Comparison of ENCODE assay signal across 8 mouse cellular contexts in genomic region chr6:99205587-99206436, GRCm38 (mm10).
DNase-seq lines count a peak whose midpoint lies in the region; ATAC-seq and TF ChIP-seq lines count a peak whose summit lies in the region.

No protein-coding gene starts in this region.

- ATAC-seq in lung, embryonic 15.5 days (ENCODE audit: borderline replicate concordance, extremely low read depth, low FRiP score, low TSS enrichment): no peak
- ATAC-seq in lung, postnatal 0 days: no peak
- no peak for ATAC-seq in embryonic facial prominence, embryonic 15.5 days (ENCODE audit: insufficient number of reproducible peaks, low FRiP score, low TSS enrichment, low read depth)
- no peak for ATAC-seq in liver, embryonic 12.5 days
- 0 out of 2 replicates have a peak, but pooled peaks have one; percentile 43 for ATAC-seq in stomach, embryonic 14.5 days (ENCODE audit: insufficient number of reproducible peaks, insufficient read depth, low FRiP score, low read depth)
- no peak for ATAC-seq in monocyte, adult 5-6 weeks (replicated peaks; ENCODE audit: insufficient number of reproducible peaks, low FRiP score, low TSS enrichment, poor library complexity, severe bottlenecking)

- peak overlapping the region; percentile 3; the same call in 1 of the 2 replicates for H3K27ac ChIP-seq in lung, embryonic 15.5 days
- no peak overlapping the region for H3K27ac ChIP-seq in lung, postnatal 0 days (ENCODE audit: low read length)
- 0 out of 2 replicates have a peak overlapping the region, but pooled peaks have one; percentile 2 for H3K27ac ChIP-seq in embryonic facial prominence, embryonic 15.5 days (replicated peaks)
- peak overlapping the region; percentile 38; the same call in 1 of the 2 replicates for H3K27ac ChIP-seq in liver, embryonic 12.5 days
- peak overlapping the region; percentile 77 for H3K27ac ChIP-seq in stomach, embryonic 14.5 days (ENCODE audit: low read length)

- H3K4me2 ChIP-seq in lung, embryonic 15.5 days: no peak overlapping the region
- no peak overlapping the region for H3K4me2 ChIP-seq in lung, postnatal 0 days (replicated peaks; ENCODE audit: low read depth, low read length)
- no peak overlapping the region for H3K4me2 ChIP-seq in embryonic facial prominence, embryonic 15.5 days (replicated peaks)
- peak overlapping the region; percentile 35; the same call in 1 of the 2 replicates for H3K4me2 ChIP-seq in liver, embryonic 12.5 days
- H3K4me2 ChIP-seq in stomach, embryonic 14.5 days (replicated peaks; ENCODE audit: low read depth, low read length): peak overlapping the region; percentile 25

- TF ChIP-seq CTCF in lung, postnatal 0 days (IDR thresholded peaks at IDR 0.05): no peak

- no peaks in the 10 kb centered on the region for H3K27me3 ChIP-seq in lung, embryonic 15.5 days
- H3K27me3 ChIP-seq in lung, postnatal 0 days (replicated peaks; ENCODE audit: insufficient read depth, low read length): no peaks in the 10 kb centered on the region
- peaks cover 2% of the 10 kb centered on the region; the same call in 1 of the 2 replicates for H3K27me3 ChIP-seq in embryonic facial prominence, embryonic 15.5 days
- H3K27me3 ChIP-seq in liver, embryonic 12.5 days (replicated peaks): 0 out of 2 replicates have a peak, but pooled peaks cover 5% of the 10 kb centered on the region
- no peaks in the 10 kb centered on the region for H3K27me3 ChIP-seq in stomach, embryonic 14.5 days (ENCODE audit: control insufficient read depth, insufficient read depth, low read length)

- 25% methylated on average over 13 of the region's 13 CpGs for WGBS in lung, embryonic 15.5 days
- WGBS in lung, postnatal 0 days: 37% methylated on average over 13 of the region's 13 CpGs
- WGBS in embryonic facial prominence, embryonic 15.5 days: 26% methylated on average over 13 of the region's 13 CpGs
- 13% methylated on average over 13 of the region's 13 CpGs for WGBS in liver, embryonic 12.5 days (ENCODE audit: insufficient replicate concordance)
- 24% methylated on average over 13 of the region's 13 CpGs for WGBS in stomach, embryonic 14.5 days

- H3K9ac ChIP-seq in lung, embryonic 15.5 days: no peak overlapping the region
- H3K9ac ChIP-seq in lung, postnatal 0 days (replicated peaks; ENCODE audit: low read depth): no peak overlapping the region
- H3K9ac ChIP-seq in embryonic facial prominence, embryonic 15.5 days: no peak overlapping the region
- no peak overlapping the region for H3K9ac ChIP-seq in liver, embryonic 12.5 days
- H3K9ac ChIP-seq in stomach, embryonic 14.5 days (replicated peaks; ENCODE audit: low read depth, low read length): no peak overlapping the region

- H3K4me3 ChIP-seq in lung, embryonic 15.5 days: no peak overlapping the region
- no peak overlapping the region for H3K4me3 ChIP-seq in lung, postnatal 0 days (ENCODE audit: low read depth, low read length)
- H3K4me3 ChIP-seq in embryonic facial prominence, embryonic 15.5 days (replicated peaks): no peak overlapping the region
- H3K4me3 ChIP-seq in liver, embryonic 12.5 days: no peak overlapping the region
- H3K4me3 ChIP-seq in stomach, embryonic 14.5 days (ENCODE audit: low read depth, low read length): no peak overlapping the region

- H3K9me3 ChIP-seq in lung, embryonic 15.5 days: no peaks in the 10 kb centered on the region
- H3K9me3 ChIP-seq in lung, postnatal 0 days (ENCODE audit: low read length): no peaks in the 10 kb centered on the region
- no peaks in the 10 kb centered on the region for H3K9me3 ChIP-seq in embryonic facial prominence, embryonic 15.5 days (replicated peaks)
- no peaks in the 10 kb centered on the region for H3K9me3 ChIP-seq in liver, embryonic 12.5 days (replicated peaks)
- no peaks in the 10 kb centered on the region for H3K9me3 ChIP-seq in stomach, embryonic 14.5 days (ENCODE audit: control insufficient read depth, low read depth, low read length)

- H3K4me1 ChIP-seq in lung, embryonic 15.5 days: peaks cover 45% of the 10 kb centered on the region
- H3K4me1 ChIP-seq in lung, postnatal 0 days (ENCODE audit: insufficient read depth, low read depth, low read length): peaks cover 16% of the 10 kb centered on the region
- peaks cover 38% of the 10 kb centered on the region for H3K4me1 ChIP-seq in embryonic facial prominence, embryonic 15.5 days
- peaks cover 50% of the 10 kb centered on the region for H3K4me1 ChIP-seq in liver, embryonic 12.5 days
- peaks cover 46% of the 10 kb centered on the region for H3K4me1 ChIP-seq in stomach, embryonic 14.5 days (ENCODE audit: control insufficient read depth, insufficient read depth, low read length)

- no peak for DNase-seq in lung, postnatal 0 days (ENCODE audit: low spot score)
- DNase-seq in kidney, postnatal 36 days: no peak
- DNase-seq in right cerebral cortex, postnatal 25 days: no peak

- no peaks in the 10 kb centered on the region for H3K36me3 ChIP-seq in lung, embryonic 15.5 days
- no peaks in the 10 kb centered on the region for H3K36me3 ChIP-seq in lung, postnatal 0 days (ENCODE audit: insufficient read depth, low read length)
- no peaks in the 10 kb centered on the region for H3K36me3 ChIP-seq in embryonic facial prominence, embryonic 15.5 days
- H3K36me3 ChIP-seq in liver, embryonic 12.5 days: no peaks in the 10 kb centered on the region
- H3K36me3 ChIP-seq in stomach, embryonic 14.5 days (ENCODE audit: control insufficient read depth, insufficient read depth, low read length): no peaks in the 10 kb centered on the region

- TF ChIP-seq EP300 in lung, postnatal 0 days (IDR thresholded peaks at IDR 0.05): no peak

Comparison
In these comparisons a context has a peak if more than half of its experiments do, and no peak if none do; other contexts are left out.
1. H3K4me2 ChIP-seq: peak in liver, embryonic 12.5 days (single experiment) and stomach, embryonic 14.5 days (single experiment); none in lung, embryonic 15.5 days (single experiment), lung, postnatal 0 days (single experiment) and embryonic facial prominence, embryonic 15.5 days (single experiment).